Mouse (Mus musculus) effector memory CD4-positive, alpha-beta T cell, adult 5 months (primary cell): ENCODE data around the gene Olfr206. TPM values are rescaled to one million over a fixed set of nuclear protein-coding genes. Genes with fewer than 3 reads are reported as not detected.

ENCODE experiments used
- polyA plus RNA-seq: library from polyadenylated mRNA; unstranded; fragments of 100-300 nt; shearing (Covaris generic); gene quantifications from one replicate; pipeline ENCODE4 v1.2.1, GENCODE M21; 2017

The Olfr206 gene
- polyA plus RNA-seq = not detected

GRCm38 (mm10) chr16:59349146-59349545 is at the start of gene Olfr206:
Gene Olfr206 (minus strand): TSS chr16:59349246.

GRCm38 (mm10) chr16:59363893-59364292 is 14.8 kb upstream of the Olfr206 start, which contains the start of gene Olfr209:
Gene Olfr209 (minus strand): TSS chr16:59363993.

GRCm38 (mm10) chr16:59331038-59331437 is 18.0 kb downstream of the Olfr206 start, which contains the start of gene Olfr205:
Gene Olfr205 (minus strand): TSS chr16:59331138.

GRCm38 (mm10) chr16:59318148-59318547 is 30.9 kb downstream of the Olfr206 start, which contains the start of gene Olfr204:
Gene Olfr204 (minus strand): TSS chr16:59318248.

GRCm38 (mm10) chr16:59298581-59298980 is 50.5 kb downstream of the Olfr206 start, which contains the start of gene Olfr203:
Gene Olfr203 (plus strand): TSS chr16:59298881.

Other genes starting within 250 kb of the Olfr206 start
- not detected for gene Olfr193, start 237.4 kb downstream of the Olfr206 start, polyA plus RNA-seq
- not detected for gene Olfr194, start 228.2 kb downstream of the Olfr206 start, polyA plus RNA-seq
- not detected for gene Olfr195, start 202.2 kb downstream of the Olfr206 start, polyA plus RNA-seq
- not detected for gene Olfr196, start 178.8 kb downstream of the Olfr206 start, polyA plus RNA-seq
- not detected for gene Olfr198, start 145.7 kb downstream of the Olfr206 start, polyA plus RNA-seq
- not detected for gene Olfr199, start 129.5 kb downstream of the Olfr206 start, polyA plus RNA-seq
- gene Olfr201, start 76.6 kb downstream of the Olfr206 start, polyA plus RNA-seq = not detected
- not detected for gene Olfr202, start 62.5 kb downstream of the Olfr206 start, polyA plus RNA-seq
- not detected for gene Olfr203, start 50.4 kb downstream of the Olfr206 start, polyA plus RNA-seq
- gene Olfr204, start 31.0 kb downstream of the Olfr206 start, polyA plus RNA-seq = not detected
- not detected for gene Olfr205, start 18.1 kb downstream of the Olfr206 start, polyA plus RNA-seq
- not detected for gene Olfr209, start 14.7 kb upstream of the Olfr206 start, polyA plus RNA-seq
- gene Gabrr3, start 58.1 kb upstream of the Olfr206 start, polyA plus RNA-seq = not detected
- 49.8 TPM for gene Riox2, start 122.5 kb upstream of the Olfr206 start, polyA plus RNA-seq